Mouse (Mus musculus) stomach, embryonic 14.5 days (tissue): ENCODE results near the gene Gm20388. TPM values are rescaled to one million over a fixed set of nuclear protein-coding genes. Genes with fewer than 3 reads are reported as not detected.

Experiments
- ATAC-seq: fragments of 200-750 bp; cut with Nextera tagmentation; 2 replicates; pipeline ENCODE4 v1.8.0; 2017; ENCODE audit warnings: low read depth, moderate TSS enrichment; ENCODE audit not compliant: insufficient number of reproducible peaks, insufficient read depth, low FRiP score
- H3K27ac ChIP-seq: fragments of 300-500 bp; sonication (generic); 2 replicates; pipeline ENCODE4 v1.5.1; 2014; ENCODE audit warnings: mild to moderate bottlenecking, low read length, moderate library complexity, mixed read lengths
- H3K27me3 ChIP-seq: fragments of 300-500 bp; sonication (generic); 2 replicates; pipeline ENCODE4 v1.6.1; 2014; ENCODE audit warnings: low read length, control low read depth, mixed read lengths; ENCODE audit not compliant: control insufficient read depth, insufficient read depth
- H3K36me3 ChIP-seq: fragments of 300-500 bp; sonication (generic); 2 replicates; pipeline ENCODE4 v1.6.1; 2014; ENCODE audit warnings: mild to moderate bottlenecking, control low read depth, low read length, moderate library complexity, mixed read lengths; ENCODE audit not compliant: control insufficient read depth, insufficient read depth
- H3K4me1 ChIP-seq: fragments of 300-500 bp; sonication (generic); 2 replicates; pipeline ENCODE4 v1.6.1; 2014; ENCODE audit warnings: low read length, control low read depth, mixed read lengths; ENCODE audit not compliant: control insufficient read depth, insufficient read depth
- H3K4me2 ChIP-seq: fragments of 300-500 bp; sonication (generic); replicated peaks from 2 replicates; pipeline ENCODE4 v1.6.1; 2014; ENCODE audit warnings: low read depth, low read length, control low read depth
- H3K4me3 ChIP-seq: fragments of 300-500 bp; sonication (generic); 2 replicates; pipeline ENCODE4 v1.5.1; 2014; ENCODE audit warnings: low read depth, low read length, control low read depth
- H3K9ac ChIP-seq: fragments of 300-500 bp; sonication (generic); replicated peaks from 2 replicates; pipeline ENCODE4 v1.6.1; 2014; ENCODE audit warnings: low read depth, mild to moderate bottlenecking, control low read depth, low read length, moderate library complexity, mixed read lengths
- H3K9me3 ChIP-seq: fragments of 300-500 bp; sonication (generic); 2 replicates; pipeline ENCODE4 v1.6.1; 2016; ENCODE audit warnings: low read depth, low read length, control low read depth; ENCODE audit not compliant: control insufficient read depth
- whole genome bisulfite sequencing: fragments of 180-500 bp; shearing (Covaris S2); extraction: QIAGEN DNeasy Blood & Tissue Kit; methylation state at CpG from one replicate; pipeline ENCODE4 v1.1.7; 2014; 5-methylcytosine and 5-hydroxymethylcytosine counted together
- polyA plus RNA-seq: library from polyadenylated mRNA; unstranded; fragments of >200 nt; fragmentation: Nextera tagmentation; extraction: Ambion mirVana; gene quantifications from 2 replicates; pipeline ENCODE4 v1.2.1, GENCODE M21; 2014

Gene Gm20388
- polyA plus RNA-seq, 1 experiment from 2014 or later, result 11.4 TPM

DNA sequence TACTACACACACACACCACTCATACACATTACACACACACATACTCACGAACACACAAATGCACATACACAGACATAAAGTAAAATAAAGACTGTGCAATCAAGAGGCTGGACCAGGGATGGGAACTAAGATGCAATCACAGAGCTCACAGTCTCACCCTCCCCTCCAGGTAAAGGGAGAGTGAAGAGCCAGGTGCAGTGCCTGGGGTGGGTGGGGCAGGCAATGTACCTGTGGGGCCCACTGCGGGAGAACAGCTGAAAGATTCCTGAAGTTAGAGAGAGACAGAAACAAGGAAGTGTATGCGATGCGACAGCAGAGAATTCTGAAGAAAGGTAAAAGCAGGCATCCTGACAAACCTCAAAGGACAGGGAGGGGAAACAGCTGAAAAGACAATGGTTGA, 3884.1 kb downstream of the Gm20388 start:
- Histone ChIP-seq H3K9ac (no peak overlapping the region), H3K27ac (no peak overlapping the region), H3K9me3 (no peaks in the 10 kb centered on the region), H3K4me2 (no peak overlapping the region), H3K4me3 (no peak overlapping the region), H3K4me1 (no peaks in the 10 kb centered on the region), H3K27me3 (no peaks in the 10 kb centered on the region), H3K36me3 (no peaks in the 10 kb centered on the region)
- ATAC-seq, result no peak
- WGBS, result 72% methylated on average over 4 of the region's 4 CpGs

DNA sequence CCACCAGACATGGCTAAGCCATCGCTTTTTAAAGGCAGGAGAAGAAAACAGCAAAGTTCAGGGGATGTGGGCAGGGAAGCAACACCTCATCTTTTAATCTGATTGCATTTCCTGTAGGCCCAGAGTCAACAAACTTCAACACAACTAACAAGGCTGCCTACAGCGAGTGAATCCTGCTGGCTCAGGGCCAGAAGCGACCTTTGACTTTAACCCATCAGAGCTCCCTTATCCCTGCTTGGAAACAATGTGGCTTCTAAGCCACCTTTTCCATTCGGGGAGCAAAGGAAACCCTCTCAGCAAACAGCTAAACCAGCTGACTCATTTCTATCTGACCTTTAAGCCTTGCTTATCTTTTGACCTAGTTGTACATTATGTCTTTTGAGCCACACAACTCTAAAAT, 3886.1 kb downstream of the Gm20388 start:
- Histone ChIP-seq H3K27me3 (no peaks in the 10 kb centered on the region), H3K9ac (no peak overlapping the region), H3K4me1 (no peaks in the 10 kb centered on the region), H3K27ac (no peak overlapping the region), H3K4me2 (no peak overlapping the region), H3K4me3 (no peak overlapping the region), H3K9me3 (no peaks in the 10 kb centered on the region), H3K36me3 (no peaks in the 10 kb centered on the region)
- ATAC-seq, result no peak
- WGBS, result 42% methylated on average over 4 of the region's 4 CpGs

DNA sequence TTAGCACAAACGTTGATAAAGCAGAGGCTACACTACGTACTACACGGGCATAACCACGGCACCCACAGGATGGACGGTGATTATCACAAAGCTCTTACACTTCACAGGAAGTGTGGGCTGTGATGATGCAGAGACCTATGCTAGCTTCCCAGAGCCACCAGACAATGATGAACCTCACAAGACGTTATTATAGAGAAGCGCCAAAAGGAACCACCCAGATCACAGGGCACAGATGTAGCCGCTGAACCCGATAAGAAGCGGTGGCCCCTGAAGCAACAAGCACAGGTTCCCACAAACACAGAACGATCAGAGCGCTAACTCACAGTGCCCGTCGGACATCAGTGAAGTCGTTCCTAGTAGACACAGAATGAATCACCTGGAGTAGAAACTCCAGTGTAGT, 3887.3 kb downstream of the Gm20388 start:
- WGBS, result 89% methylated on average over 15 of the region's 15 CpGs
- no peaks in the 10 kb centered on the region for H3K9me3 ChIP-seq
- H3K4me2 ChIP-seq, result no peak overlapping the region
- no peak overlapping the region for H3K4me3 ChIP-seq
- no peak overlapping the region for H3K9ac ChIP-seq
- no peaks in the 10 kb centered on the region for H3K4me1 ChIP-seq
- no peak for ATAC-seq
- no peaks in the 10 kb centered on the region for H3K27me3 ChIP-seq
- H3K27ac ChIP-seq, result no peak overlapping the region
- no peaks in the 10 kb centered on the region for H3K36me3 ChIP-seq

DNA sequence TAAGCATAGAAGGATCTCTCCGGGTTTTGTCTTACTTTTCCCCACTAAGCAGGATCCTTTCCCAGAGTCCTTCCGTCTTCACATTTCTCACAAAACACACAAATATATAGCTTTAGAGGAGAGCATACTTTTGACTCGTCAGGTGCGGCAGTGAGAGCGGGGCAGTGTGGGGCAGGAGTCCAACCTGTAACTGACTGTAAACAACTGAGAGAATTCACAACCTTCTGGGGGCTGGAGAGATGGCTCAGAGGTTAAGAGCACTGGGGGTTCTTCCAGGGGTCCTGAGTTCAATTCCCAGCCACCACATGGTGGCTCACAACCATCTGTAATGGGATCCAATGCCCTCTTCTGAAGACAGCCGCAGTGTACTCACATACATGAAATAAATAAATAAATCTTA, 3888.8 kb downstream of the Gm20388 start:
- H3K27ac ChIP-seq, result no peak overlapping the region
- ATAC-seq, result no peak
- no peak overlapping the region for H3K4me2 ChIP-seq
- no peaks in the 10 kb centered on the region for H3K36me3 ChIP-seq
- no peak overlapping the region for H3K9ac ChIP-seq
- no peaks in the 10 kb centered on the region for H3K4me1 ChIP-seq
- WGBS, result 73% methylated on average over 6 of the region's 6 CpGs
- H3K9me3 ChIP-seq, result no peaks in the 10 kb centered on the region
- no peaks in the 10 kb centered on the region for H3K27me3 ChIP-seq
- no peak overlapping the region for H3K4me3 ChIP-seq

DNA sequence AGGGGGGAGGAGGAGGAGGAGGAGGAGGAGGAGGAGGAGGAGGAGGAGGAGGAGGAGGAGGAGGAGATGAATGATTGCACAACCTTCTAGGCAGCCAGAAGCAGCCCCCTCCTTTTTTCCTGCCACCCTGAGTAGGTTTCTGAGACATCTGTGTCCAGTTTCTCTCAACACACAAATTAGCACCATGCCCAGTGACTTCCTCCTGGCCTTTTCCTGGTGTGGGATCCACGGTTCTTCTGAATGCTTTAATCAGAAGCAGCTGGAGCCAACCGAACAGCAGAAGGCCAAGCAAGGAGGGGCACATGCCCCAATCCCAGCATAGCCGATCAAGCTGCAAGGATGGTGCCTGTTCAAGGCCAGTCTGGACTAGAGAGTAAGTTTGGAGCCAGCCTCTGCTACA, 3889.2 kb downstream of the Gm20388 start:
- WGBS, result 52% methylated on average over 3 of the region's 3 CpGs

DNA sequence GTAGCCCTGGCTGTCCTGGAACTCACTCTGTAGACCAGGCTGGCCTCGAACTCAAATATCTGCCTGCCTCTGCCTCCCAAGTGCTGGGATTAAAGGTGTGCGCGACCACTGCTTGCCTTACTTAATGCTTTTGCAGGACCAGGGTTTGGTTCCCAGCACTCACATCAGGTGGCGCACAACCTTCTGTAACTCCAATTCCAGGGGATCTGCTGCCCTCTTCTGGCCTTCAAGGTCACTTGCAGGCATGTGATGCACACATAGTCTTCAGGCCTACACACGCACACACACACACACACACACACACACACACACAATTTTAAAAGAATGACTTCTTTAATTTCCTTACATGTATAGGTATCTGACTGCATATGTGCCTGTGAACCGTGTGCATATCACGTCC, 3890.2 kb downstream of the Gm20388 start:
- no peaks in the 10 kb centered on the region for H3K9me3 ChIP-seq
- H3K4me2 ChIP-seq, result no peak overlapping the region
- no peak overlapping the region for H3K27ac ChIP-seq
- H3K36me3 ChIP-seq, result no peaks in the 10 kb centered on the region
- no peak overlapping the region for H3K9ac ChIP-seq
- no peak for ATAC-seq
- 95% methylated on average over 6 of the region's 7 CpGs for WGBS
- peaks cover 4% of the 10 kb centered on the region for H3K4me1 ChIP-seq
- H3K27me3 ChIP-seq, result no peaks in the 10 kb centered on the region
- no peak overlapping the region for H3K4me3 ChIP-seq

More for the DNA sequence above, 3889.2 kb downstream of the Gm20388 start:
- Histone ChIP-seq H3K4me2 (no peak overlapping the region), H3K9ac (no peak overlapping the region), H3K4me1 (no peaks in the 10 kb centered on the region), H3K9me3 (no peaks in the 10 kb centered on the region), H3K36me3 (no peaks in the 10 kb centered on the region), H3K27me3 (no peaks in the 10 kb centered on the region), H3K4me3 (no peak overlapping the region), H3K27ac (no peak overlapping the region)
- no peak for ATAC-seq

DNA sequence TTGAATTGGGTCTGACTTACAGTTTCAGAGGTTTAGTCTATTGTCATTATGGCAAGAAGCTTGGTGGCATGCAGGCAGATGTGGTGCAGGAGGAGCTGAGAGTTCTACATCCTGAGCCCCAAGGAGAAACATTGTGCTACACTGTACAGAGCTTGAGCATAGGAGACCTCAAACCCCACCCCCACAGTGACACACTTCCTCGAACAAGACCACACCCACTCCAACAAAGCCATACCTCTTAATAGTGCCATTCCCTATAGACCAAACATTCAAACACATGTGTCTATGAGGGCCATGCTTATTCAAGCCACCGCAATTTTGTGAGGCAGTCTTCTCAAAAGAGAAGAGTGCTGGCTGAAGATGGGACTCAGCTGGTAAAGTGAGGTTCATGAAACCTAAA, 3890.9 kb downstream of the Gm20388 start:
- WGBS, result 90% methylated on average over 2 of the region's 2 CpGs
- H3K4me2 ChIP-seq, result no peak overlapping the region
- no peak overlapping the region for H3K27ac ChIP-seq
- H3K9ac ChIP-seq, result no peak overlapping the region
- peaks cover 4% of the 10 kb centered on the region for H3K4me1 ChIP-seq
- H3K36me3 ChIP-seq, result no peaks in the 10 kb centered on the region
- H3K4me3 ChIP-seq, result no peak overlapping the region
- ATAC-seq, result no peak
- H3K27me3 ChIP-seq, result no peaks in the 10 kb centered on the region
- no peaks in the 10 kb centered on the region for H3K9me3 ChIP-seq

DNA sequence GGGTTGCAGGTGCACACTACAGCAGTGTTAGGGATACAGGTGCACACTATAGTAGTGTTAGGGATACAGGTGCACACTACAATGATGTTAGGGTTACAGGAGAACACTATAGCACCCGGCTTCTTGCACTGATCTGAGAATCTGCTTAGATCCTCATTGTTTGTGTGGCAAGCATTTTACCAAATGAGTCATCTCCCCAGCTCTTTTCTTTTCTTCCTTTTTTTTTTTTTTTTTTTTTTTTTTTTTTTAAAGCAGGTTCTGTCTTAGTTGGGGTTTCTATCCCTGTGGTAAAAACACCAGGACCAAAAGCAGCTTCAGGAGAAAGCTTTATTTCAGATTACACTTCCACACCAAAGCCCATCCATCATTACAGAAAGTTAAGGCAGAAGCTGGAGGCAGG, 3893.0 kb downstream of the Gm20388 start:
- H3K9me3 ChIP-seq, result no peaks in the 10 kb centered on the region
- WGBS, result 70% methylated on average over 1 of the region's 1 CpGs
- no peaks in the 10 kb centered on the region for H3K27me3 ChIP-seq
- H3K4me1 ChIP-seq, result peaks cover 14% of the 10 kb centered on the region
- no peak overlapping the region for H3K27ac ChIP-seq
- no peak overlapping the region for H3K4me3 ChIP-seq
- H3K4me2 ChIP-seq, result no peak overlapping the region
- H3K36me3 ChIP-seq, result no peaks in the 10 kb centered on the region
- no peak for ATAC-seq
- no peak overlapping the region for H3K9ac ChIP-seq

DNA sequence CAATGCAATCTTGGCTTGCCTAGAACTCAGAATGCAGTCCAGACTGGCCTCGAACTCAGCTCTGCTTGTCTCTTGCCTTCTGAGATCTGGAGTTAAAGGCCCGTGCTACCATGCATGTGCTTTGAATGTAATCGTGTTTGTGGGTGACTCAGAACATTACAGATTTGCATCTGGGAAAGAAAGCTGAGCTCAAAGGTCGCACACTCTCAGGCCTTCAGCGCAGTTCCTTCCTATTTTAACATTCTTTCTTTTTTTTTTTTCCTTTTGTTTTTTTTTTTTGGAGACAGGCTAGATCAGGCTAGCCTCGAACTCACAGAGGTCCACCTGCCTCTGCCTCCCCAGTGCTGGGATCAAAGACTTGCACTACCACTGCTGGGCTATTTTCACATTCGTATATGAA, 3893.9 kb downstream of the Gm20388 start:
- H3K27me3 ChIP-seq, result no peaks in the 10 kb centered on the region
- no peak overlapping the region for H3K4me2 ChIP-seq
- H3K4me1 ChIP-seq, result peaks cover 14% of the 10 kb centered on the region
- ATAC-seq, result no peak
- H3K27ac ChIP-seq, result no peak overlapping the region
- H3K4me3 ChIP-seq, result no peak overlapping the region
- no peaks in the 10 kb centered on the region for H3K36me3 ChIP-seq
- 83% methylated on average over 7 of the region's 7 CpGs for WGBS
- no peak overlapping the region for H3K9ac ChIP-seq
- H3K9me3 ChIP-seq, result no peaks in the 10 kb centered on the region
